Mouse (Mus musculus): ENCODE measurements at regions not wholly inside any gene's neighbourhood (a gene's known extent, or its start where the extent isn't known, plus 50 kb on each side); places are given as distances from the start of the nearest gene placed in this dataset.

GRCm38 (mm10) chr6:51216472-51216871 lies 216.0 kb upstream of the Nfe2l3 start:
- TF ChIP-seq CTCF (IDR thresholded peaks at IDR 0.05; ENCODE audit: insufficient read depth, low read depth, low read length), result no peak
- no peak for TF ChIP-seq POLR2A (IDR thresholded peaks at IDR 0.05; ENCODE audit: insufficient read depth, low read depth, low read length)
